Mouse (Mus musculus): ENCODE measurements around the gene Clrn1. TPM values are rescaled to one million over a fixed set of nuclear protein-coding genes. Genes with fewer than 3 reads are reported as not detected.

Clrn1 gene
- polyA plus RNA-seq, 1 experiment from 2014 or later, result 2.6 TPM

GRCm38 (mm10) chr3:58817337-58817736, 67.8 kb downstream of the Clrn1 start:
- ATAC-seq (ENCODE audit: low FRiP score), result peak; percentile 22; the same call in 1 of the 2 replicates

GRCm38 (mm10) chr3:58814191-58814590, 70.9 kb downstream of the Clrn1 start:
- Histone ChIP-seq H3K27me3 (ENCODE audit: control insufficient read depth, insufficient read depth, low read length) (no peaks in the 10 kb centered on the region), H3K36me3 (replicated peaks; ENCODE audit: control insufficient read depth, insufficient read depth) (no peaks in the 10 kb centered on the region), H3K27ac (no peak overlapping the region), H3K4me2 (replicated peaks) (no peak overlapping the region), H3K4me1 (replicated peaks; ENCODE audit: control insufficient read depth, insufficient read depth, low read length) (no peaks in the 10 kb centered on the region), H3K4me3 (replicated peaks; ENCODE audit: low read length) (no peak overlapping the region), H3K9ac (no peak overlapping the region), H3K9me3 (ENCODE audit: control insufficient read depth, low read length) (no peaks in the 10 kb centered on the region)
- DNase-seq (ENCODE audit: low spot score) (no peak), ATAC-seq (ENCODE audit: low FRiP score) (no peak)
- WGBS, result 88% methylated on average over 3 of the region's 3 CpGs

More at GRCm38 (mm10) chr3:58817337-58817736, 67.8 kb downstream of the Clrn1 start:
- Histone ChIP-seq H3K4me1 (replicated peaks; ENCODE audit: control insufficient read depth, insufficient read depth, low read length) (no peaks in the 10 kb centered on the region), H3K9me3 (ENCODE audit: control insufficient read depth, low read length) (no peaks in the 10 kb centered on the region), H3K9ac (no peak overlapping the region), H3K27me3 (ENCODE audit: control insufficient read depth, insufficient read depth, low read length) (no peaks in the 10 kb centered on the region), H3K4me3 (replicated peaks; ENCODE audit: low read length) (no peak overlapping the region), H3K36me3 (replicated peaks; ENCODE audit: control insufficient read depth, insufficient read depth) (no peaks in the 10 kb centered on the region), H3K27ac (no peak overlapping the region), H3K4me2 (replicated peaks) (no peak overlapping the region)
- WGBS, result 13% methylated on average over 6 of the region's 6 CpGs
- no peak for DNase-seq (ENCODE audit: low spot score)

GRCm38 (mm10) chr3:58810353-58810752, 74.8 kb downstream of the Clrn1 start:
- no peak overlapping the region for H3K4me2 ChIP-seq (replicated peaks)
- 60% methylated on average over 11 of the region's 11 CpGs for WGBS
- no peak overlapping the region for H3K27ac ChIP-seq
- no peaks in the 10 kb centered on the region for H3K27me3 ChIP-seq (ENCODE audit: control insufficient read depth, insufficient read depth, low read length)
- DNase-seq (ENCODE audit: low spot score) (no peak), ATAC-seq (ENCODE audit: low FRiP score) (no peak)
- H3K36me3 ChIP-seq (replicated peaks; ENCODE audit: control insufficient read depth, insufficient read depth), result no peaks in the 10 kb centered on the region
- no peak overlapping the region for H3K9ac ChIP-seq
- no peaks in the 10 kb centered on the region for H3K9me3 ChIP-seq (ENCODE audit: control insufficient read depth, low read length)
- H3K4me3 ChIP-seq (replicated peaks; ENCODE audit: low read length), result no peak overlapping the region
- H3K4me1 ChIP-seq (replicated peaks; ENCODE audit: control insufficient read depth, insufficient read depth, low read length), result no peaks in the 10 kb centered on the region

- H3K4me1 ChIP-seq (replicated peaks; ENCODE audit: control insufficient read depth, insufficient read depth, low read length), result no peaks in the 10 kb centered on the region
- no peaks in the 10 kb centered on the region for H3K9me3 ChIP-seq (ENCODE audit: control insufficient read depth, low read length)
- H3K4me2 ChIP-seq (replicated peaks), result no peak overlapping the region
- DNase-seq (ENCODE audit: low spot score) (no peak), ATAC-seq (ENCODE audit: low FRiP score) (no peak)
- H3K27me3 ChIP-seq (ENCODE audit: control insufficient read depth, insufficient read depth, low read length), result no peaks in the 10 kb centered on the region
- H3K9ac ChIP-seq, result no peak overlapping the region
- H3K36me3 ChIP-seq (replicated peaks; ENCODE audit: control insufficient read depth, insufficient read depth), result no peaks in the 10 kb centered on the region
- 33% methylated on average over 12 of the region's 12 CpGs for WGBS
- H3K4me3 ChIP-seq (replicated peaks; ENCODE audit: low read length), result no peak overlapping the region
- H3K27ac ChIP-seq, result no peak overlapping the region
Measured at GRCm38 (mm10) chr3:58809111-58809915, 75.8 kb downstream of the Clrn1 start.

- DNase-seq (ENCODE audit: low spot score) (no peak), ATAC-seq (ENCODE audit: low FRiP score) (no peak)
- WGBS, result 87% methylated on average over 5 of the region's 5 CpGs
- Histone ChIP-seq H3K9ac (no peak overlapping the region), H3K4me1 (replicated peaks; ENCODE audit: control insufficient read depth, insufficient read depth, low read length) (no peaks in the 10 kb centered on the region), H3K9me3 (ENCODE audit: control insufficient read depth, low read length) (no peaks in the 10 kb centered on the region), H3K4me2 (replicated peaks) (no peak overlapping the region), H3K27me3 (ENCODE audit: control insufficient read depth, insufficient read depth, low read length) (no peaks in the 10 kb centered on the region), H3K4me3 (replicated peaks; ENCODE audit: low read length) (no peak overlapping the region), H3K27ac (no peak overlapping the region), H3K36me3 (replicated peaks; ENCODE audit: control insufficient read depth, insufficient read depth) (no peaks in the 10 kb centered on the region)
Measured at GRCm38 (mm10) chr3:58808636-58809035, 76.5 kb downstream of the Clrn1 start.

GRCm38 (mm10) chr3:58804745-58805144, 80.4 kb downstream of the Clrn1 start:
- Histone ChIP-seq H3K27me3 (ENCODE audit: control insufficient read depth, insufficient read depth, low read length) (no peaks in the 10 kb centered on the region), H3K4me1 (replicated peaks; ENCODE audit: control insufficient read depth, insufficient read depth, low read length) (no peaks in the 10 kb centered on the region), H3K27ac (no peak overlapping the region), H3K4me2 (replicated peaks) (no peak overlapping the region), H3K4me3 (replicated peaks; ENCODE audit: low read length) (no peak overlapping the region), H3K9ac (no peak overlapping the region), H3K36me3 (replicated peaks; ENCODE audit: control insufficient read depth, insufficient read depth) (no peaks in the 10 kb centered on the region), H3K9me3 (ENCODE audit: control insufficient read depth, low read length) (no peaks in the 10 kb centered on the region)
- 87% methylated on average over 6 of the region's 6 CpGs for WGBS
- ATAC-seq (ENCODE audit: low FRiP score) (no peak), DNase-seq (ENCODE audit: low spot score) (no peak)

GRCm38 (mm10) chr3:58798676-58799075, 86.5 kb downstream of the Clrn1 start:
- H3K4me3 ChIP-seq (replicated peaks; ENCODE audit: low read length), result no peak overlapping the region
- no peaks in the 10 kb centered on the region for H3K4me1 ChIP-seq (replicated peaks; ENCODE audit: control insufficient read depth, insufficient read depth, low read length)
- no peaks in the 10 kb centered on the region for H3K9me3 ChIP-seq (ENCODE audit: control insufficient read depth, low read length)
- no peak overlapping the region for H3K9ac ChIP-seq
- H3K4me2 ChIP-seq (replicated peaks), result no peak overlapping the region
- DNase-seq (ENCODE audit: low spot score) (no peak), ATAC-seq (ENCODE audit: low FRiP score) (no peak)
- no peaks in the 10 kb centered on the region for H3K27me3 ChIP-seq (ENCODE audit: control insufficient read depth, insufficient read depth, low read length)
- 63% methylated on average over 4 of the region's 4 CpGs for WGBS
- no peaks in the 10 kb centered on the region for H3K36me3 ChIP-seq (replicated peaks; ENCODE audit: control insufficient read depth, insufficient read depth)
- H3K27ac ChIP-seq, result no peak overlapping the region

- Histone ChIP-seq H3K36me3 (replicated peaks; ENCODE audit: control insufficient read depth, insufficient read depth) (no peaks in the 10 kb centered on the region), H3K27me3 (ENCODE audit: control insufficient read depth, insufficient read depth, low read length) (no peaks in the 10 kb centered on the region), H3K4me3 (replicated peaks; ENCODE audit: low read length) (no peak overlapping the region), H3K4me2 (replicated peaks) (no peak overlapping the region), H3K4me1 (replicated peaks; ENCODE audit: control insufficient read depth, insufficient read depth, low read length) (no peaks in the 10 kb centered on the region), H3K9me3 (ENCODE audit: control insufficient read depth, low read length) (no peaks in the 10 kb centered on the region), H3K9ac (no peak overlapping the region), H3K27ac (no peak overlapping the region; the same call in 1 of the 2 replicates)
- no peak for DNase-seq (ENCODE audit: low spot score)
- ATAC-seq (ENCODE audit: low FRiP score), result no peak
- WGBS, result 73% methylated on average over 8 of the region's 8 CpGs
Measured at GRCm38 (mm10) chr3:58798245-58798644, 86.9 kb downstream of the Clrn1 start.

Data from hindbrain, embryonic 14.5 days (tissue).